Mouse (Mus musculus): Measurements from ENCODE around the gene Trmt2a.

DNA sequence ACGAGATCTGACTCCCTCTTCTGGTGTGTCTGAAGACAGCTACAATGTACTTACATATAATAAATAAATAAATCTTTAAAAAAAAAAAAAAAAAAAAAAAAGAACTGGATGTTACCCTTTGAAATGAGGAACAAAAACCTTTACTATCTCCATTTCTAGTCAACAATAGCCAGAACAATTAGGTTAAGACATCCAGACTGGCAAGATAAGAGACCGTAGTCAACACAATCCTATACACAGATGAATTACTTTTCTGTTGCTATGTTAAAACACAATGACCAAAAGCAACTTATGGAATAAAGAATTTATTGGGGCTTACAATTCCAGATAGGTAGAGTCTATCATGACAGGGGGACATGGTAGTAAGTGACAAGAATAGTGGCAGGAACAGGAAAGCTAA lies 16.5 kb downstream of the Trmt2a start:
- TF ChIP-seq GATA1 (IDR thresholded peaks at IDR 0.05; ENCODE audit: borderline replicate concordance, low read length), result no peak
- TF ChIP-seq FLI1 (IDR thresholded peaks at IDR 0.05; ENCODE audit: low read length), result no peak

Data from megakaryocyte, embryonic 14.5 days (primary cell).